Mouse (Mus musculus): ENCODE measurements around the gene Nsg1. TPM values are rescaled to one million over a fixed set of nuclear protein-coding genes. Genes with fewer than 3 reads are reported as not detected.

Gene Nsg1
- total RNA-seq, 2 experiments from 2014 or later: 457 to 466 TPM

Other genes starting within 250 kb of the Nsg1 start
- gene Stx18, start 121.2 kb downstream of the Nsg1 start, total RNA-seq (2021): 10 to 100 TPM; 35.8 to 36.7 TPM
- gene Zbtb49, start 60.5 kb upstream of the Nsg1 start, total RNA-seq (2021): 10 to 100 TPM; 19.2 to 19.3 TPM
- 10 to 100 TPM; 10.1 to 10.3 TPM for gene Lyar, start 60.6 kb upstream of the Nsg1 start, total RNA-seq (2021)
- gene Tmem128, start 100.3 kb upstream of the Nsg1 start, total RNA-seq (2021): 10 to 100 TPM; 28.4 TPM
- not detected for gene Otop1, start 116.1 kb upstream of the Nsg1 start, total RNA-seq (2021)
- 1 to 10 TPM; 1.4 to 2.0 TPM for gene Drd5, start 159.5 kb upstream of the Nsg1 start, total RNA-seq (2021)

Data from left cerebral cortex, adult 18-20 months (tissue).